Mouse (Mus musculus) lung, postnatal 0 days (tissue): ENCODE results near the gene Smc5.

ENCODE experiments used
- CTCF ChIP-seq: IDR thresholded peaks from 2 replicates; pipeline ENCODE4 v1.5.1; 2016; ENCODE audit warnings: antibody characterized with exemption, mild to moderate bottlenecking
- EP300 ChIP-seq: IDR thresholded peaks from 2 replicates; pipeline ENCODE4 v1.6.1; 2016; ENCODE audit warnings: antibody characterized with exemption, mild to moderate bottlenecking, control low read depth

- TF ChIP-seq CTCF (no peak), EP300 (no peak)
Observed at GRCm38 (mm10) chr19:23297191-23297590, 23.5 kb upstream of the Smc5 start.
